Mouse (Mus musculus) midbrain, postnatal 0 days (tissue): ENCODE data around the gene Gucy2d. TPM values are rescaled to one million over a fixed set of nuclear protein-coding genes. Genes with fewer than 3 reads are reported as not detected.

ENCODE experiments used
- ATAC-seq: fragments of 200-750 bp; cut with Nextera tagmentation; 2 replicates; pipeline ENCODE4 v1.8.0; 2017; ENCODE audit warnings: moderate number of reproducible peaks, mild to moderate bottlenecking, moderate TSS enrichment, moderate library complexity; ENCODE audit not compliant: low FRiP score
- DNase-seq: peaks from one replicate; pipeline ENCODE4 v3.0.0-alpha.2; 2015; ENCODE audit warnings: low spot score
- H3K27ac ChIP-seq: fragments of 300-500 bp; sonication (generic); 2 replicates; pipeline ENCODE4 v1.5.1; 2014; ENCODE audit warnings: low read depth, mild to moderate bottlenecking, low read length, mixed read lengths
- H3K27me3 ChIP-seq: fragments of 300-500 bp; sonication (generic); 2 replicates; pipeline ENCODE4 v1.6.1; 2014; ENCODE audit warnings: low read length, control low read depth, mixed read lengths; ENCODE audit not compliant: insufficient read depth
- H3K36me3 ChIP-seq: fragments of 300-500 bp; sonication (generic); 2 replicates; pipeline ENCODE4 v1.6.1; 2014; ENCODE audit warnings: low read length, control low read depth, mixed read lengths; ENCODE audit not compliant: insufficient read depth
- H3K4me1 ChIP-seq: fragments of 300-500 bp; sonication (generic); 2 replicates; pipeline ENCODE4 v1.6.1; 2014; ENCODE audit warnings: mild to moderate bottlenecking, control low read depth, antibody characterized with exemption, low read length, mixed read lengths; ENCODE audit not compliant: insufficient read depth
- H3K4me2 ChIP-seq: fragments of 300-500 bp; sonication (generic); 2 replicates; pipeline ENCODE4 v1.6.1; 2014; ENCODE audit warnings: low read depth, mild to moderate bottlenecking, low read length, mixed read lengths; ENCODE audit not compliant: poor library complexity, severe bottlenecking
- H3K4me3 ChIP-seq: fragments of 300-500 bp; sonication (generic); 2 replicates; pipeline ENCODE4 v1.5.1; 2014; ENCODE audit warnings: low read depth, mild to moderate bottlenecking, low read length, moderate library complexity
- H3K9ac ChIP-seq: fragments of 300-500 bp; sonication (generic); replicated peaks from 2 replicates; pipeline ENCODE4 v1.6.1; 2014; ENCODE audit warnings: mild to moderate bottlenecking, low read length, moderate library complexity, mixed read lengths; ENCODE audit not compliant: poor library complexity, severe bottlenecking
- H3K9me3 ChIP-seq: fragments of 300-500 bp; sonication (generic); 2 replicates; pipeline ENCODE4 v1.6.1; 2016; ENCODE audit warnings: low read length, control low read depth
- CTCF ChIP-seq: IDR thresholded peaks from 2 replicates; pipeline ENCODE4 v1.5.1; 2016; ENCODE audit warnings: antibody characterized with exemption, mild to moderate bottlenecking
- WGBS: fragments of 180-500 bp; shearing (Covaris S2); extraction: QIAGEN DNeasy Blood & Tissue Kit; methylation state at CpG from one replicate; pipeline ENCODE4 v1.1.7; 2014; 5-methylcytosine and 5-hydroxymethylcytosine counted together
- polyA plus RNA-seq: library from polyadenylated mRNA; unstranded; fragments of >200 nt; fragmentation: Nextera tagmentation; extraction: Ambion mirVana; gene quantifications from 2 replicates; pipeline ENCODE4 v1.2.1, GENCODE M21; 2015
- total RNA-seq: library from RNA; depleted of rRNA; stranded (reverse); fragments of >200 nt; gene quantifications from 2 replicates; pipeline ENCODE4 v1.2.3, GENCODE M21; 2014

The Gucy2d gene
- total and polyA plus RNA-seq, 2 experiments from 2014 or later: 0.05 TPM; not detected in 1

DNA sequence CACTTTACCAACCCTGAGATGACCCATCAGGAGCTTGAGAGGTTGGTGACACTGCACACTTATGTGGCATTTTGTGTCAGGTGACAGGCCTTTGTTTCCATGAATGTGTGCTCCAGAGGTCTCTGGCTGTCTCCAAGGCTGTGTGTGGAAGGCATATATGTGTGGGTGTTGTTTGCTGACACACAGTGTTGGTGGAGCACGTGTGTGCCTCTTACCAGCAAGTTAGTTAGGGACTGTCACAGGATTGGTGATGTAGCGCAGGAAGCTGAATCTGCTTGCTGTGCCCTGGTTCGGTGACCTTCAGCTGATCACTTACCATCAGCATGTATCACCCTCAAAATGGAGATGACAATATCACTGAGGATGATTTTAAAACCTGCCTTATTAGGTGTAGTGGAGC is 44.7 kb downstream of the Gucy2d start:
- no peak overlapping the region for H3K4me2 ChIP-seq
- H3K4me3 ChIP-seq: no peak overlapping the region
- no peak overlapping the region for H3K9ac ChIP-seq
- H3K27ac ChIP-seq: no peak overlapping the region
- TF ChIP-seq CTCF: no peak
- no peaks in the 10 kb centered on the region for H3K36me3 ChIP-seq
- no peaks in the 10 kb centered on the region for H3K27me3 ChIP-seq
- WGBS: 91% methylated on average over 3 of the region's 3 CpGs
- ATAC-seq (no peak), DNase-seq (no peak)
- no peaks in the 10 kb centered on the region for H3K9me3 ChIP-seq
- H3K4me1 ChIP-seq: no peaks in the 10 kb centered on the region

DNA sequence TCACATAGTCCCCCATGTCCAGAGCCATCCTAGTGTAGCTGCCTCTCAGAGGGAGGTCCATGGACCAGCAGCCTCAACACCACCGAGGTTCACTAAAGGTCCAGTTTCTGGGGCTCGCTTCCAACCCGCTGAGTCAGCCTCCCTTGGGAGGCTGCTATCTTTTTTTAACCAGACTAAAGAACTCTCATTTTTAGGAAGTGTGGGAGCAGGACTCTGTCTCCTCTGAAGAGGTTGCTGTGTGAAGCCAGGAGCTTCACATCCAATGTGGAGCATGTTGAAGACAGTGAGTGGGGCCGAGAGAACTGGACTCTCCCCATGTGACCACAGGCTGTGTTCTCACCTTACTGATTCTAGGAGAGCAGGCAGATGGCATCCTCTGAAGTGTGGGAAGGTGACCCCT is 45.3 kb downstream of the Gucy2d start:
- H3K4me1 ChIP-seq: no peaks in the 10 kb centered on the region
- H3K36me3 ChIP-seq: no peaks in the 10 kb centered on the region
- H3K4me2 ChIP-seq: no peak overlapping the region
- H3K9me3 ChIP-seq: no peaks in the 10 kb centered on the region
- no peak overlapping the region for H3K27ac ChIP-seq
- WGBS: 89% methylated on average over 4 of the region's 4 CpGs
- no peak for ATAC-seq
- no peaks in the 10 kb centered on the region for H3K27me3 ChIP-seq
- no peak overlapping the region for H3K9ac ChIP-seq
- H3K4me3 ChIP-seq: no peak overlapping the region
- no peak for TF ChIP-seq CTCF
- no peak for DNase-seq

GRCm38 (mm10) chr7:98486471-98486917 is 46.3 kb downstream of the Gucy2d start:
- TF ChIP-seq CTCF: no peak
- H3K27me3 ChIP-seq: no peaks in the 10 kb centered on the region
- 53% methylated on average over 7 of the region's 7 CpGs for WGBS
- H3K4me2 ChIP-seq: no peak overlapping the region
- no peak for DNase-seq
- no peak for ATAC-seq
- no peak overlapping the region for H3K9ac ChIP-seq
- no peak overlapping the region for H3K27ac ChIP-seq
- no peak overlapping the region for H3K4me3 ChIP-seq
- no peaks in the 10 kb centered on the region for H3K4me1 ChIP-seq
- H3K9me3 ChIP-seq: no peaks in the 10 kb centered on the region
- no peaks in the 10 kb centered on the region for H3K36me3 ChIP-seq

GRCm38 (mm10) chr7:98487202-98487980 is 47.2 kb downstream of the Gucy2d start:
- 90% methylated on average over 11 of the region's 11 CpGs for WGBS
- no peak overlapping the region for H3K4me3 ChIP-seq
- no peaks in the 10 kb centered on the region for H3K9me3 ChIP-seq
- ATAC-seq (no peak), DNase-seq (no peak)
- H3K36me3 ChIP-seq: no peaks in the 10 kb centered on the region
- H3K4me1 ChIP-seq: no peaks in the 10 kb centered on the region
- H3K27ac ChIP-seq: no peak overlapping the region
- H3K4me2 ChIP-seq: no peak overlapping the region
- H3K9ac ChIP-seq: no peak overlapping the region
- no peaks in the 10 kb centered on the region for H3K27me3 ChIP-seq
- TF ChIP-seq CTCF: no peak

DNA sequence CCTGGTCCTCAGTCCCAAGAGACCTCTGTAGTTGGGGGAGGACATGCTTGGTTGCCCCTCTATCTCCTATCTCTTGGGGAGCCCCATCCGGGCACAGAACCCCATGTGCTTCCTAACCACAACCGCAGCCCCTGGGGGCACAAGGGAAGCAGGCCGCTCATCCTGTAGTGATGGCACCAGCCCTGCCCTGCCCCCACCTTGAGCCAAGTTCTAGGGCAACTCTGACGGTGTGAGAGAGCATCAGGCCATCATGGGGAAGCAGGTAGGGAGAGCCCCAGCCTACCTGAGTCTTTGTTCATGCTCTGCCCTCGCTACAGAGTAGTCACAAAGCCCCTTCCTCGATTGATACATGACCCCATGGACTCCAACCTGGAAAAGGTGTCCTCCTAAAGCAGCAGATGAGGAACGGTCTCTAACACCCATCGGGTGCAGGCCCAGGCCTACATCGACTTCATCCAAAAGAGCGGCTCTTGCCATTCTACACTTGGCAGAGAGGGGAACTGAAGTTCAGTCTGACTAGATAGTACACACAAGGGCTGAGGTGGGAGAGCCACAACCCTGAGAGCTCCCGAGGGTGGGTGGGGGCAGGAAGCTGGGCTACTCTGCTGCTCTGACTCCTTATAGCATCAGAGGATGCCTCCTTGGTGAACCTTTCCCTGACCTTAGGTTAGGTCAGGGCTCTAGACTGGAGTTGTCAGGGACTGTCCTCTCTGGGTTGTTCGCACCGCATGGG is 48.3 kb downstream of the Gucy2d start:
- H3K9me3 ChIP-seq: no peaks in the 10 kb centered on the region
- no peaks in the 10 kb centered on the region for H3K4me1 ChIP-seq
- no peak overlapping the region for H3K27ac ChIP-seq
- no peaks in the 10 kb centered on the region for H3K27me3 ChIP-seq
- H3K36me3 ChIP-seq: no peaks in the 10 kb centered on the region
- ATAC-seq (no peak), DNase-seq (no peak)
- no peak overlapping the region for H3K4me3 ChIP-seq
- no peak for TF ChIP-seq CTCF
- 92% methylated on average over 13 of the region's 13 CpGs for WGBS
- H3K9ac ChIP-seq: no peak overlapping the region
- H3K4me2 ChIP-seq: peak overlapping the region; percentile 77; the same call in 1 of the 2 replicates

GRCm38 (mm10) chr7:98489131-98489530 is 48.9 kb downstream of the Gucy2d start, which contains the start of gene Lrrc32:
Gene Lrrc32 (plus strand): TSS chr7:98489283.
- Histone ChIP-seq H3K36me3 (no peaks in the 10 kb centered on the region), H3K4me2 (peak within 1 kb of the TSS; percentile 77), H3K9ac (peak within 1 kb of the TSS; percentile 70), H3K27ac (no peak within 1 kb of the TSS), H3K9me3 (no peaks in the 10 kb centered on the region), H3K4me3 (peak within 1 kb of the TSS; percentile 56), H3K27me3 (no peaks in the 10 kb centered on the region), H3K4me1 (no peaks in the 10 kb centered on the region)
- DNase-seq: no peak
- WGBS: 47% methylated on average over 6 of the region's 6 CpGs
- ATAC-seq: 0 out of 2 replicates have a peak, but pooled peaks have one; percentile 7
- TF ChIP-seq CTCF: no peak
